Mouse (Mus musculus) erythroblast, embryonic 14.5 days (primary cell): ENCODE measurements around the gene Dyrk4.

Experiments
- GATA1 ChIP-seq: IDR thresholded peaks from 2 replicates; pipeline ENCODE4 v1.6.1; 2012; ENCODE audit warnings: low read length, inconsistent platforms, mixed read lengths
- TAL1 ChIP-seq: IDR thresholded peaks from 3 replicates; pipeline ENCODE4 v1.6.1; 2012; ENCODE audit warnings: low read length, inconsistent platforms, mixed read lengths

DNA sequence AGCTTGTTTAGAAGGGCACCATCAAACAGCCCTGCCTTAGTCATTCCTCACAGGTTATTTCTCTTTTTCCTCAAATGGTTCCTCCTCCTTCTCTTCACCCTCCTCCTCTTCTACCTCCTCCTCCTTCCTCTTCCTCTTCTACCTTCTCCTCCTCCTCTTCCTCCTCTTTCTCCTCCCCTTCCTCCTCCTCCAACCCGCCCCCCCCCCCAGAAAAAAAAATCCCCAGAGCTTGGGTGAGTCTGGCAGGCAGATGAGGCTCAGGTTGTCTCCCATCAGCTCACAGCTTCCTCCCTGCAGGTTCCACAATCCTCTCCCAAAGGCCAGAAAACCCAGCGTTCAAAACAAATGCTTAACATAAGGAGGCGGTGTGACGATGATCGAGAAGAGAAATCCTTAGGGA is 14.3 kb downstream of the Dyrk4 start:
- TF ChIP-seq GATA1 (no peak), TAL1 (no peak)
